Mouse (Mus musculus) intestine, postnatal 0 days (tissue): Measurements from ENCODE around the gene Ets2. TPM values are rescaled to one million over a fixed set of nuclear protein-coding genes. Genes with fewer than 3 reads are reported as not detected.

Experiments
- ATAC-seq: fragments of 200-750 bp; cut with Nextera tagmentation; 2 replicates; pipeline ENCODE4 v1.8.0; 2017; ENCODE audit warnings: mild to moderate bottlenecking, moderate TSS enrichment, moderate library complexity
- H3K27ac ChIP-seq: fragments of 300-500 bp; sonication (generic); 2 replicates; pipeline ENCODE4 v1.5.1; 2014; ENCODE audit warnings: mild to moderate bottlenecking, low read depth, low read length, moderate library complexity
- H3K27me3 ChIP-seq: fragments of 300-500 bp; sonication (generic); replicated peaks from 2 replicates; pipeline ENCODE4 v1.6.1; 2014; ENCODE audit warnings: low read length, mixed read lengths; ENCODE audit not compliant: control insufficient read depth, insufficient read depth
- H3K36me3 ChIP-seq: fragments of 300-500 bp; sonication (generic); 2 replicates; pipeline ENCODE4 v1.6.1; 2014; ENCODE audit warnings: mild to moderate bottlenecking, moderate library complexity; ENCODE audit not compliant: control insufficient read depth, insufficient read depth
- H3K4me1 ChIP-seq: fragments of 300-500 bp; sonication (generic); replicated peaks from 2 replicates; pipeline ENCODE4 v1.6.1; 2014; ENCODE audit warnings: antibody characterized with exemption, low read length, mixed read lengths; ENCODE audit not compliant: control insufficient read depth, insufficient read depth
- H3K4me2 ChIP-seq: fragments of 300-500 bp; sonication (generic); replicated peaks from 2 replicates; pipeline ENCODE4 v1.6.1; 2014; ENCODE audit warnings: low read depth, mild to moderate bottlenecking, moderate library complexity
- H3K4me3 ChIP-seq: fragments of 300-500 bp; sonication (generic); 2 replicates; pipeline ENCODE4 v1.5.1; 2014; ENCODE audit warnings: low read depth, low read length
- H3K9ac ChIP-seq: fragments of 300-500 bp; sonication (generic); 2 replicates; pipeline ENCODE4 v1.6.1; 2014; ENCODE audit warnings: mild to moderate bottlenecking, low read depth, low read length
- H3K9me3 ChIP-seq: fragments of 300-500 bp; sonication (generic); 2 replicates; pipeline ENCODE4 v1.6.1; 2016; ENCODE audit warnings: mixed run types; ENCODE audit not compliant: control insufficient read depth
- CTCF ChIP-seq: sonication (generic); IDR thresholded peaks from 2 replicates; pipeline ENCODE4 v1.5.1; 2016; ENCODE audit warnings: low read depth, mild to moderate bottlenecking, control low read depth, antibody characterized with exemption, moderate library complexity
- WGBS: fragments of 180-500 bp; shearing (Covaris S2); extraction: QIAGEN DNeasy Blood & Tissue Kit; methylation state at CpG from one replicate; pipeline ENCODE4 v1.1.7; 2014; 5-methylcytosine and 5-hydroxymethylcytosine counted together
- polyA plus RNA-seq: library from polyadenylated mRNA; unstranded; fragments of >200 nt; fragmentation: Nextera tagmentation; extraction: Ambion mirVana; gene quantifications from 2 replicates; pipeline ENCODE4 v1.2.1, GENCODE M21; 2015

Ets2 gene
- polyA plus RNA-seq, 1 experiment from 2014 or later = 34.6 TPM

DNA sequence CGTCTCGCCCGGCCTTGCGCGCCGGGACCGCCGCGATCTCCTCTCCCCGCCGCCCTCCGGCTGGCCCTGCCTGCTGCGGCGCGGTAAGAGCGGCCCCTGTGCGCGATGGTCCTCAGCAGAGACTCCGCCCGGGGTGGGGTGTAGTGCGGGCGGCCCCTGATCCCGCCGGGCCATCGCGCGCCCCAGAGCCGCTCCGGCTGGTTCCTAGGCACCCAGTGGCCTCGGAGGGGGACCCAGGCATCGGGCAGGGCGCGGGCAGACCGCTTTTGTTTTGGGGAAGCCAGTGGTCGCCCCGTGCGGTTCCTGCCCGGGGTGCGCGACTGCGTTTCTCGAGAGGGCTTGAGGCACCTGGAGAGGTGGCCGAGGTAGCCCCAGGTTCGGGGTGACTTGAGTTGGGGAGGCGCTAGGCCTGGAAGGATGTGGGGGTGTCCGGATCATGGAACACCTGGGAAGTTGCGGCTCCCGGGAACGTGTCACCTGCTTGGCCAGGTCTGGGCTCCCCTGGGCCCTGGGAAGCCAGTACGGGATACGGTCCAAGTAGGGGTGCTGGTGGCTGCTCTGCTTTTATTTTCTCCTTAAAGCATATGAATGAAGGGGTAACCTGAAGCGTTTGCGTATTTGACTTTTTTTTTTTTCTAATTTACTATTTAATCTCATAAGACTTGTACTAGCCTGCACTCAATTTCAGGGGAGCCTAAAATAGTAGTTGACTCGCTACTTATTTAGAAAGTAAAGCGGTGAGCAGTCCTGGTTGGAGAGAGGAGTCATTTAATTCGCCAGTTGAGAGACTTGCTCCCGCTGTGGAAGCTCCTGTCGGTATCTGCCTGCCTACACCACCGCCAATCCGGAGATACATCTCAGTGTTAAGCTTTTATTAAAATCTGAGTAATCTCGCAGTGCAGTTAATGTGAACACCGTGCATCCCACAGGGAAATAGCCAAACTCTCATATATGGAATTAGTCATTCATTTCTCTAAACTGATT lies 979 bp downstream of the Ets2 start:
- Histone ChIP-seq H3K4me1 (peaks cover 13% of the 10 kb centered on the region), H3K27me3 (no peaks in the 10 kb centered on the region), H3K4me2 (peak overlapping the region; percentile 88), H3K36me3 (peaks cover 14% of the 10 kb centered on the region), H3K27ac (peak overlapping the region; percentile 98), H3K9me3 (no peaks in the 10 kb centered on the region), H3K4me3 (peak overlapping the region; percentile 94), H3K9ac (peak overlapping the region; percentile 99)
- under 1% methylated on average over 62 of the region's 62 CpGs for WGBS
- no peak for TF ChIP-seq CTCF
- ATAC-seq = peak; percentile 53

DNA sequence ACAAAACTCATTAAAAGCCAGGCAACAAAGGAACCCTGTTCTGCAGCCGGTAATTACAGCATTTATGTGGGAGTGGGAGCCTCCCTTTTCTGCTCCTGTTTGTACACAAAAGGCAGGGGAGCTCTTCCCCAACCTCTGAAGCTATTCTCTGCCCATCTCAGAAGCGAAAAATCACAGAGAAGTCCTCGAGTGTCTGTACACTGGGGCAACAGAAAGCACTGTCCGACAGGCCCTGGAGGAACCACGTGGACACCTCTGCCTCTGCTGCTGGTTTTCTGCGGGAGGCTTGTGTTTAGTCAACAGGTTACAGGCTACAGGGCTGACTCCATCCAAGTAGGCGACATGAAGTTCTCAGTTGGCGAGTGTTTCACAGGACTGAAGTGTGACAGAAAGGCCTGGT lies 2.1 kb downstream of the Ets2 start:
- peaks cover 14% of the 10 kb centered on the region for H3K36me3 ChIP-seq
- H3K27ac ChIP-seq = 0 out of 2 replicates have a peak overlapping the region, but pooled peaks have one; percentile 29
- peak overlapping the region; percentile 88 for H3K4me2 ChIP-seq
- H3K27me3 ChIP-seq = no peaks in the 10 kb centered on the region
- TF ChIP-seq CTCF = no peak
- no peak for ATAC-seq
- 20% methylated on average over 8 of the region's 8 CpGs for WGBS
- peak overlapping the region; percentile 94 for H3K4me3 ChIP-seq
- H3K9ac ChIP-seq = peak overlapping the region; percentile 26; the same call in 1 of the 2 replicates
- H3K9me3 ChIP-seq = no peaks in the 10 kb centered on the region
- H3K4me1 ChIP-seq = peaks cover 10% of the 10 kb centered on the region; the same call in 1 of the 2 replicates

- Histone ChIP-seq H3K4me1 (peaks cover 10% of the 10 kb centered on the region; the same call in 1 of the 2 replicates), H3K9ac (0 out of 2 replicates have a peak overlapping the region, but pooled peaks have one; percentile 26), H3K27me3 (no peaks in the 10 kb centered on the region), H3K9me3 (no peaks in the 10 kb centered on the region), H3K4me3 (peak overlapping the region; percentile 94), H3K27ac (no peak overlapping the region), H3K36me3 (peaks cover 19% of the 10 kb centered on the region), H3K4me2 (peak overlapping the region; percentile 88)
- TF ChIP-seq CTCF = no peak
- 49% methylated on average over 10 of the region's 10 CpGs for WGBS
- ATAC-seq = no peak
Measured at GRCm38 (mm10) chr16:95704662-95705330, 2.9 kb downstream of the Ets2 start.

DNA sequence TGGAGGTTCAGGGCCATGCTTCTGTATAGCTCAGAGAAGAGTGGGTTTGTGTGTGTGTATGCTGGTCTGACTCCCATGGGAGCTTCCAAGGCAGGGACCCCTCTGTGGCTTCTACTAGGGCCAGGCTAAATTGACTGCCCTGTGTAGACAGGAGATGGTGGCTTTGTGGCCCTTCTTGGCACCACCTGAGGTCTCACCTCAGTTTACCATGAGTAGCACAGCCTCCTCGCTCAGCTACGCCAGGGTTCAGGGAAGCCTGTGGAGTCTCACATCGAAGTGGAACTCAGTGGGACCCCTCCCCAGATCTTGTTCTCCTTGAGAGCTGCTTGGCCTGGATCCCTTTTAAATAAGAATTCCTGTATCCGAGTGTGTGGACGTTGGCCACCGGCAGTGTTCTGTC lies 3.9 kb downstream of the Ets2 start:
- Histone ChIP-seq H3K27ac (no peak overlapping the region), H3K36me3 (peaks cover 29% of the 10 kb centered on the region), H3K4me2 (peak overlapping the region; percentile 88), H3K4me1 (peaks cover 8% of the 10 kb centered on the region; the same call in 1 of the 2 replicates), H3K9me3 (no peaks in the 10 kb centered on the region), H3K4me3 (no peak overlapping the region), H3K27me3 (no peaks in the 10 kb centered on the region), H3K9ac (no peak overlapping the region)
- TF ChIP-seq CTCF = no peak
- WGBS = 79% methylated on average over 6 of the region's 6 CpGs
- no peak for ATAC-seq

DNA sequence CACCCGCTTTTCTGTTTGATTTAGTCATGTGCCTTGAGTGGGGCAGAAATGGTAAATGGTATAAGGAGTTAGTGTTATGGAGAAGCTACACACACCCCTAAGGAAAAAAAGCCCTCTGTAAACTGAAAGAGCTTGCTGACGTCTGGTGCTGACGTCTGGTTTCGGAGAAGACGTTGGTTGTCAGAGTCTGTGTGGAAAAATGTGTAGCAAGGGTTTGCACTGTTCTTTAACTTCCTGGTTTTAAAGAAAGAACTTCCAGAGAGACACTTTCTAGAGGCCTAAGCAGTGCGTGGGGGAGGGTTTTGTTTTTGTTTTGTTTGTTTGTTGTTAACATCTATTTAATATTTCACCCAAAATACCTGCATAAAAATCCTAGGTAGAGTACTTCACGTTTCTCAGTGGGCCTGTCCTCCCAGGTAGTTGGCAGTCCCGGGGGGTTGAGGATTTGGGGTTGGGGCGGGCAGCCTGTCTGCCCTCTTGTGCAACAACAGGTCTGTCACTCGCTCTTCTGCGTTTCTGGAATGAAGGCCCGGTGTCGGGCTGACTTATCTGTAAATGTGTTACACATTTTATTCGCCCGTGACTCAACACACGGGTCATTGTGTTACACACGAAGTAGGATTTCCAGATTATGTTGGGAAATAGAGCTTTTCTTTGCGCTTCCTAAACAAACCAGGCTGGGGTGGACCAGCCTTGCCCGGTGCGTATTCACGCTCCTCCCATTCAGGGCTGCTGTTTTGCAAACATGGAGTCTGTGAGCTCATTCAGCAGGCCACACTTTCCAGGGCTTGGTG lies 6.5 kb downstream of the Ets2 start:
- H3K4me2 ChIP-seq = peak overlapping the region; percentile 35
- H3K4me1 ChIP-seq = no peaks in the 10 kb centered on the region
- ATAC-seq = peak; percentile 63
- no peaks in the 10 kb centered on the region for H3K9me3 ChIP-seq
- H3K36me3 ChIP-seq = peaks cover 50% of the 10 kb centered on the region
- no peak overlapping the region for H3K4me3 ChIP-seq
- TF ChIP-seq CTCF = no peak
- no peak overlapping the region for H3K9ac ChIP-seq
- peak overlapping the region; percentile 51 for H3K27ac ChIP-seq
- H3K27me3 ChIP-seq = no peaks in the 10 kb centered on the region
- 33% methylated on average over 21 of the region's 21 CpGs for WGBS
